Mouse (Mus musculus): ENCODE data around the gene Kif13a. TPM values are rescaled to one million over a fixed set of nuclear protein-coding genes. Genes with fewer than 3 reads are reported as not detected.
A peak's percentile ranks its signal among the peaks of the same experiment; 100 is the strongest.

The Kif13a gene
- total RNA-seq, 2 experiments from 2014 or later: 66.5 to 70.1 TPM

GRCm38 (mm10) chr13:46727038-46727836 lies 202.4 kb downstream of the Kif13a start:
- peak; percentile 69 for DNase-seq

- no peak for DNase-seq
Measured at GRCm38 (mm10) chr13:46726288-46727037, 203.2 kb downstream of the Kif13a start.

GRCm38 (mm10) chr13:46725227-46725626 lies 204.4 kb downstream of the Kif13a start:
- no peak for DNase-seq

GRCm38 (mm10) chr13:46724371-46724770 lies 205.3 kb downstream of the Kif13a start:
- DNase-seq: no peak

GRCm38 (mm10) chr13:46721009-46721408 lies 208.7 kb downstream of the Kif13a start:
- DNase-seq: no peak

- no peak for DNase-seq
Measured at GRCm38 (mm10) chr13:46718893-46719400, 210.7 kb downstream of the Kif13a start.

GRCm38 (mm10) chr13:46715976-46716639 lies 213.6 kb downstream of the Kif13a start:
- no peak for DNase-seq

GRCm38 (mm10) chr13:46713486-46713885 lies 216.2 kb downstream of the Kif13a start:
- DNase-seq: no peak

- DNase-seq: no peak
Measured at GRCm38 (mm10) chr13:46703138-46703537, 226.5 kb downstream of the Kif13a start.

GRCm38 (mm10) chr13:46701486-46701885 lies 228.2 kb downstream of the Kif13a start:
- DNase-seq: no peak

- DNase-seq: no peak
Measured at GRCm38 (mm10) chr13:46699372-46699771, 230.3 kb downstream of the Kif13a start.

Other genes with a start within 250 kb of the Kif13a start
- gene Nup153, start 201.9 kb downstream of the Kif13a start, total RNA-seq (2021): 10 to 100 TPM; 31.3 to 40.2 TPM
- 1 to 10 TPM; 3.7 to 4.6 TPM for gene Nhlrc1, start 85.0 kb upstream of the Kif13a start, total RNA-seq (2021)
- gene Kdm1b, start 113.6 kb upstream of the Kif13a start, total RNA-seq (2021): 1 to 10 TPM; 5.6 to 7.2 TPM
- gene Tpmt, start 114.9 kb upstream of the Kif13a start, total RNA-seq (2021): 1 to 10 TPM; 4.1 to 5.1 TPM
- gene Dek, start 176.3 kb upstream of the Kif13a start, total RNA-seq (2021): 10 to 100 TPM; 30.2 to 31.3 TPM
- 10 to 100 TPM; 11.3 to 12.3 TPM for gene Rnf144b, start 192.8 kb upstream of the Kif13a start, total RNA-seq (2021)

Data from gastrocnemius, postnatal 25 days (tissue).